In genomic region chr1:75609264-75609662, GRCm38 (mm10) we compare ENCODE assay signal across 15 mouse cellular contexts.
"Had no signal": no experiment of that assay in that cellular context is flagged by ENCODE, and none has a peak within 500 bp of the region (broad histone marks: within the 10 kb centered on the region; RNA-seq: fewer than 3 reads in every experiment).

No protein-coding gene starts in this region.

- H3K4me1 ChIP-seq: intestine, embryonic 15.5 days; liver, embryonic 13.5 days; lung, embryonic 15.5 days; stomach, embryonic 15.5 days had no signal

- H3K9me3 ChIP-seq: intestine, embryonic 15.5 days; liver, embryonic 13.5 days; lung, embryonic 15.5 days; midbrain, embryonic 12.5 days; neural tube, embryonic 12.5 days; stomach, embryonic 15.5 days had no signal

- H3K27me3 ChIP-seq: intestine, embryonic 15.5 days; liver, embryonic 13.5 days; lung, embryonic 15.5 days; neural tube, embryonic 12.5 days; stomach, embryonic 15.5 days had no signal

- DNase-seq: kidney, adult 18-20 months; kidney, postnatal 14 days; liver, embryonic 13.5 days; liver, postnatal 0 days; lung, postnatal 14 days; right cerebral cortex, postnatal 14 days; thymus, adult 2 months; thymus, postnatal 36 days had no signal

- H3K4me2 ChIP-seq: intestine, embryonic 15.5 days; liver, embryonic 13.5 days; lung, embryonic 15.5 days; midbrain, embryonic 12.5 days; neural tube, embryonic 12.5 days; stomach, embryonic 15.5 days had no signal

- H3K36me3 ChIP-seq: intestine, embryonic 15.5 days; liver, embryonic 13.5 days; lung, embryonic 15.5 days; midbrain, embryonic 12.5 days; neural tube, embryonic 12.5 days; stomach, embryonic 15.5 days had no signal

- H3K4me3 ChIP-seq: intestine, embryonic 15.5 days; left cerebral cortex, adult 2 months; liver, embryonic 13.5 days; lung, embryonic 15.5 days; midbrain, embryonic 12.5 days; neural tube, embryonic 12.5 days; stomach, embryonic 15.5 days had no signal

- H3K9ac ChIP-seq: intestine, embryonic 15.5 days; liver, embryonic 13.5 days; liver, postnatal 0 days; lung, embryonic 15.5 days; midbrain, embryonic 12.5 days; neural tube, embryonic 12.5 days; stomach, embryonic 15.5 days had no signal

- ATAC-seq: intestine, embryonic 15.5 days; liver, postnatal 0 days had no signal

- H3K27ac ChIP-seq: intestine, embryonic 15.5 days; left cerebral cortex, adult 2 months; liver, embryonic 13.5 days; lung, embryonic 15.5 days; macrophage; midbrain, embryonic 12.5 days; neural tube, embryonic 12.5 days; stomach, embryonic 15.5 days had no signal
